Mouse (Mus musculus): ENCODE data around the gene Plxnd1.

- TF ChIP-seq GATA1 (IDR thresholded peaks at IDR 0.05; ENCODE audit: low read length) (no peak), TAL1 (IDR thresholded peaks at IDR 0.05; ENCODE audit: low read length) (no peak)
Observed at GRCm38 (mm10) chr6:115955664-115956063, 39.1 kb downstream of the Plxnd1 start.
